Mouse (Mus musculus) liver, embryonic 14.5 days (tissue): ENCODE data around the gene Tmem33.

Source experiments
- CTCF ChIP-seq: IDR thresholded peaks from 2 replicates; pipeline ENCODE4 v1.5.1; 2016; ENCODE audit warnings: antibody characterized with exemption, low read depth, control low read depth
- EP300 ChIP-seq: IDR thresholded peaks from 2 replicates; pipeline ENCODE4 v1.6.1; 2016; ENCODE audit warnings: antibody characterized with exemption, low read depth

DNA sequence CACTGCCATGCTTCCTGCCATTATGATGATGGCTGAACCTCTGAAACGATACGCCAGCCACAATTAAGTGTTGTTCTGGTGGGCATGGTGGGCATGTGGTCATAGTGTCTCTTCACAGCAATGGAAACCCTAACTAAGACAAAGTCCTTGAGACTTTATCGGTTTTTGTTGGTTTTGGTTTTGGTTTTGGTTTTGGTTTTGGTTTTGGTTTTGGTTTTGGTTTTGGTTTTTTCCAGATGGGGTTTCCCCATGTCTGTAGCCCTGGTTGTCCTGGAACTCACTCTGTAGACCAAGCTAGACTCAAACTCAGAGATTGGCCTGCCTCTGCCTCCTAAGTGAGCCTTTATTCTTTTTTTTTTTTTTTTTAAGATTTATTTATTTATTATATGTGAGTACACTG lies 23.8 kb upstream of the Tmem33 start:
- TF ChIP-seq CTCF: no peak
- TF ChIP-seq EP300: no peak
